Mouse (Mus musculus) liver, embryonic 14.5 days (tissue): ENCODE measurements around the gene Acsl3.

ENCODE experiments used
- CTCF ChIP-seq: IDR thresholded peaks from 2 replicates; pipeline ENCODE4 v1.5.1; 2016; ENCODE audit warnings: antibody characterized with exemption, low read depth, control low read depth
- EP300 ChIP-seq: IDR thresholded peaks from 2 replicates; pipeline ENCODE4 v1.6.1; 2016; ENCODE audit warnings: antibody characterized with exemption, low read depth

DNA sequence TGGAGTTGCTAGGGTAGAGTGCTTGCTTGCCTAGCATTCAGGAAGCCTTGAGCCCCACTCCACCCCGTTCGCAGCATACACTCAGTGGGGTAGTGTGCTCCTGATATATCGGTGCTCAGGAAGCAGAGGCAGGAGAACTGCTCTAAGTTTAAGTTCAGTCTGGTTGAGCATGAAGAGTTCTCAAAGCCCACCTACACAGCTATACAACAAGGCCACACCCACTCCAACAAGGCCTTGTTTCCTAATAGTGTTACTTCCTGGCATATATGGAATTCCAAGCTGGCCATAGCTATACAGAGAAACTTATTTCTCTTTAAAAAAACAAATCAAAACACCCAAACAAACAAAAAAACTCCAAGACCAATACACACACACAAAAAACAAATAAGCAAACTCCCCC, 15.8 kb upstream of the Acsl3 start:
- no peak for TF ChIP-seq CTCF
- TF ChIP-seq EP300, result no peak
